Mouse (Mus musculus) cerebellum, adult 2 months (tissue): ENCODE data around the gene Fam193b.

ENCODE experiments used
- CTCF ChIP-seq: fragments of 200-500 bp; IDR thresholded peaks from 2 replicates; pipeline ENCODE4 v1.5.1; 2011; ENCODE audit warnings: low read depth, mild to moderate bottlenecking, control low read depth, low read length, moderate library complexity, borderline replicate concordance; ENCODE audit not compliant: insufficient read depth
- POLR2A ChIP-seq: fragments of 200-500 bp; IDR thresholded peaks from 2 replicates; pipeline ENCODE4 v1.6.1; 2011; ENCODE audit warnings: low read length, control low read depth, borderline replicate concordance; ENCODE audit not compliant: insufficient read depth

DNA sequence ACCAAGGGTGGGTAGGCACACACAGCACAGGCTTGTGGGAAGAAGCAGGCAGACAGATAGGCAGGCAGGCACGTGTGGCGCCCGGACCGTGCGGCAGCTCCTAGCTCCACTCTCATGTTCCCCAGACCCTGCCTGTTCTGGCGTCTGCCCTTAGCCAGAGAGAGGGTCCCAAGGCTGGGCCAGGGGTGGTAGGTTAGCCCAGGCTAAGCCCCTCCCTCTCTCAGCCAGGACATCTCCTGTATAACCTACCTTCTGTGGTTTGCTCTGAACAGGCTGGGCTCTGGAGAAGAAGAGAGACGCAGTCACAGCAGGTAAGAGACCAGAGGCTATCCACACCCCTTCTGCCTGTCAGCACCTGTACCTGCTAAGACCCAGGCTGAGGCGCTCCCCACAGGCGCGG, 62.4 kb downstream of the Fam193b start:
- no peak for TF ChIP-seq POLR2A
- no peak for TF ChIP-seq CTCF
